Mouse (Mus musculus) left cerebral cortex, postnatal 10 days (tissue): ENCODE measurements at regions not wholly inside any gene's neighbourhood (a gene's known extent, or its start where the extent isn't known, plus 50 kb on each side); places are given as distances from the start of the nearest gene placed in this dataset.
A peak's percentile ranks its signal among the peaks of the same experiment; 100 is the strongest.
"Not testable (repeated sequence)": the region's sequence is repeated elsewhere in the genome, so short reads cannot be mapped to it uniquely, and the experiment has no call there.

Experiments
- DNase-seq, 2 experiments: peaks; one replicate each; pipeline ENCODE4 v3.0.0; 2021 to 2022; ENCODE audit warnings: low spot score in 2 of 2, mixed read lengths in 1 of 2; ENCODE audit errors: extremely low spot score in 1 of 2
- intact Hi-C: fragments of 180-260 bp; cut with DNase I; formaldehyde crosslinking; loops from one replicate; pipeline ENCODE4 v1.15.1; 2025

DNA sequence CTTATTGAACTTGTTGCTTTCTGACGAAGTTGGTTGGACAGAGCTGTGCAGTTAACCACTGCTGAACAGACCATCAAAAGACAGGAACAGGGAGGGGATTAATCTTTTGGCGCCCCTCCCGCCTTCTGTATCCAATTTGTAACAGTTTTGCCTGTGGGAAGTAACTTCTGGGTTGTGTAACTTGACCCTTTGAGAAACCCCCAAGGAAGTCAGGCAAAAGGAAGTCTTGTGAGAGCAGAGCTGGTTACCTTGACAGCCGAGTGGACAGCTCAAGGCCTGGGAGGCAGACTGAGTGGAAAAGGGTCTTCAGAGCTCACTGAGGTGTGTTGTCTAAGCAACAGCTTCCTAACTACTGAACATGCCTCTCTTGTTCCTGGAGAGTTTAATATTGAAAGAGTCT is 75.8 kb upstream of the Hao2 start:
- DNase-seq, result no peak
- intact Hi-C loops, result no loop called here

DNA sequence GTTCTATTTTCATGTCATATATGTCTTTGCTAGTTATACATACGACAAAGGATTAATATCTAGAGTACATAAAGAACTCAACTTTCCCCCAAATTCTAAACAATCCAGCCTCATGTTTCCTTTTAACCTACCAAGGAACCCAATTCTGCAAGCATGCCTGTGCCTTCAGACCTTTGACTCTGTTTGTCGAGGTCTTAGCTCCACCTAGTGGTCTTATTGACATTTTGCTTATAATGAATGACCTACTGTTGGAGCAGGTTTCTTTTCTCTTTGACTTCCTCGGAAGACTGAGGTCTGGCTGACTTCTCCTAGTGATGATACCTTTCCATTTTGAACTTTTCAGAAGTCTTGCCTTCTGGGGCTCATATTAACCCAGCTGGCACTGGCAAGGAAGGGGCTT is 82.7 kb upstream of the Hao2 start:
- no peak for DNase-seq
- intact Hi-C loops, result no loop called here

DNA sequence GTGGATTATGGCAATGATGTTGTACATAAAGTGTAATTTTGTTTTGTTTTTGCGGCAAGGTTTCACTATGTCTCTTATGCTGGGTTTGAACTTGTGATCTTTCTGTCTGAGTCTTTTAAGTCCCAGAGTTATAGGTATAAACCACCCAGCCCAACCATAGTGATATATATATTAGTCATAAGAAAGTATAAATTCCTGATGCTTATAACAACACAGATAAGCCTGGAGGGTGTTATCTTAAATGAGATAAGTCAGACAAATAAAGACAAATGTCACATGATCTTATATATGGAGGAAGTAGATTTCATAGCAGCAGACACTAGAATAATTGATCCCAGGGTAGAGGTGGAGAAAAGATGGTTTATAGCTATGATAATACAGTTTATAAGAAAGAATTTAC is 89.7 kb upstream of the Hao2 start:
- DNase-seq, result no peak
- intact Hi-C loops, result no loop called here

DNA sequence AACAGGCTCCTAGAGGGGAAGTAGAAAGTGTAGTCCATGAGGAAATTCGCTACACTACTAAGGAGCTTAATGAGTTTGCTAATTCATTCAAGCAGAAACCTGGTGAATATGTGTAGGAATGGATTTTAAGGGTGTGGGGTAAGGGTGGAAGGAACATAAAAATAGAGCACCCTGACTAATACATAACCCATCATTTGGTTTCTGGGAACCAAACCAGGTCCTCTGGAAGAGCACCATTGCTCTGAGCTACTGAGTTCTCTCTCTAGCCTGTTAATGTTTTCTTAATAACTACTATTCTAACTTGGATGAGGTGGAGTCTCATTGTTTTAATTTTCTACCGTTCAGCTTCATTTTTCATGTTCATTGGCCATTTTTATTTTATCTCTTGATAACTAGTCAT is 94.2 kb upstream of the Hao2 start:
- intact Hi-C loops, DNase-seq: not testable (repeated sequence)

DNA sequence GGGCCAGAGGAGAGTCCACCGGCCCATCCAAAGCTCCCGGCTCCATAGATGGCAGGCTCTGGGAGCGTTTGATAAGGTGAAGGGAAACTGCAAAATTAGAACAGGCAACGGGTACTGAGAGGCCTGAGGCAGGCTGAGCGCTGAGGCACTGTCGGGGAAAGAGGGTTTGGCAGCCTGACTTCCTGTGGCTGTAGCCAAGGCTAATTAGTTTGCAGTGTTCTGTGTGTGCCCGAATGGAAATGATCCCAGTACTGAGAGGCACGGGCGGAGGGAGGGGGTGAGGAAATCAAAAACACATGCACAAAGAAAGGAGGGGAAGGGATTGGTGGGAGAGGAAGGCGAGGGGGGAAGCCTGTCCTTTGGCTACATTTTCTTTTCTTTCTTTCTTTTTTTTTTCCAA is 97.8 kb upstream of the Hao2 start:
- intact Hi-C loops, result no loop called here
- DNase-seq, result peak; percentile 26 to 36

DNA sequence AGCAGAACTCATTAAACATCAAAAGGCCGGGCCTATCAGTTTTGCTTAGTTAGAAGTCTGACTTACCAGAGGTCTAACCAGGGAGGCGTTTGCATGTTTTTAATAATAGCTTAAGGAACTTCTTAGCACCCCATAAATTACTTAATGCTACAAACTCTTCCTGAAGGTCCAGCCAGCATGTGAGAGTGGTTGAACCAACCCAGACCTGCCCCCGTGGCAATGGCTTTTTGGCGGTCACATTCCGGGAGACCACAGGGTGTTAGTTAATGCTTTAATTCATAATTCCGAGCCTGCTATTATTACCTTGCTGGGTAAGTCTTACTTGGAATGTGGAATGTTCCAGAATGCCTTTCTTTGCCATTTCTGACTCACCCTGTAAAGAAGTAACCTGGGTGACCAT is 98.2 kb upstream of the Hao2 start:
- intact Hi-C loops, result no loop called here
- no peak for DNase-seq

DNA sequence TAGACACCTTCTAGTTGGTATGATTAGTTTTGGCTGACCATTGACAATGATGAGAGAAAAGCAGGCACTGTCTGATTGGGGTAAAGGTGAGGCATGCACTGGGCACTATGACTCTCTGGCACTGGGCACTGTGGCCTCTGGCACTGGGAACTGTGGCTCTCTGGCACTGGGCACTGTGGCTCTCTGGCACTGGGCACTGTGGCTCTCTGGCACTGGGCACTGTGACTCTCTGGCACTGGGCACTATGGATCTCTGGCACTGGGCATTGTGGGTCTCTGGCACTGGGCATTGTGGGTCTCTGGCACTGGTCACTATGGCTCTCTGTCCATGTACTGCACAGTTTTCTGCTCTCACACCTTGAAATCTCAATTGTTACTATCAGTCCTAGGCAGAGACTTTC is 101.0 kb upstream of the Hao2 start:
- no peak for DNase-seq
- intact Hi-C loops, result no loop called here

DNA sequence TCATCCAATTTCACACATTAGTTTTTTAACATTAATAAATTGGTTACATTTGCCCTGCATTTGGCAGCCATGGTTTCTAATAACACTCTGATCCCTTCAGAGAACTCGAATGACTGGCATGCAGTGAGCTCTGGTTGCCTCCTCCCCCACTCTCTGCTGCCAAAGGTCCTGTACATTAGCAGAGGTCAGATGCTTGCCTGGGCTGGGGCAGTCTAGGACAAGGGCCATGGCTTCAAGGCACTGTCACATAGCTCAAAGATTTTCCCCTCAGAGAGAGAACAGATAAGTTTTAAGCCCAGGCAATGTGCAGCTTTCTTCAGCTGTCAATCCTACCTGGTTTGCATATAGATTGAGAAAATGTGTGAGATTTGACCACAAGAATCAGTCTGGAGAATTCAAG is 110.2 kb upstream of the Wars2 start:
- no peak for DNase-seq
- intact Hi-C loops, result no loop called here

DNA sequence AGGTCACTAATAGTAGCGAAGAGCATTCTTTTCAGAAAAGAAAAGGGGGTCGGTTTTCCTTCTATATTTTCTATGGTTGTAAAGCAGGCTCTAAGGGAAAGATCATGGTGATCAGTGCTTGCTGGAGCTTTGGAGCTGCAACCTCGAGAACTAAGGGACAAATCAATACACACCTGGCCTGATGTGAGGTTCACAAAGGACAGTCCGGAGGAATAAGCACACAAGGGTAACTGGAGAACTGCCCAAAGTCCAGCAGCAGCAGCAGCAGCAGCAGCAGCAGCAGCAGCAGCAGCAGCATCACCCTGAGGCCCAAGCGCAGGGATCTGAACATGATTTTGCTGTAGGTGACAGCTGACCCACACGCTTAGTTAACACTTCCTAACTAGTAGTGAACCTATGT is 94.7 kb upstream of the Wars2 start:
- no peak for DNase-seq
- intact Hi-C loops, result no loop called here

DNA sequence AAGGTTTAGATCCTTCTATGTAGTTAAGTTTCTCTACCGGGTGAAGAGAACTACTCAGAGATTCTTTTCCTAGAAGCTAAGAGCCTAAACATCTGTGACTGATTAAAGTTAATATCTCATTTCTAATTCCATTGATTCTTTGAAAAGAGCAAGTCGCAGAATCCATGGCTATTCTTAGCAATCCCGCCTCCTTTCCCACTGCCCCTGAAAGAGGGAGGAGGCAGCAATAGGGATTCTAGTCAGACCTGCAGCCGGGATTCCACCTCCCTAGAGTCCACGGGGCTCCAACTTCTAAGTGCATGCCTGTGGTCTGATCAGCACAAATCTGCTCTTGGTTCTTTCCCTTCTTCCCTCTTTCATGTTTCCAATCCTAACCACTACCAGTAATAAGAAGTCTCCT is 93.7 kb upstream of the Wars2 start:
- intact Hi-C loops, result no loop called here
- no peak for DNase-seq

DNA sequence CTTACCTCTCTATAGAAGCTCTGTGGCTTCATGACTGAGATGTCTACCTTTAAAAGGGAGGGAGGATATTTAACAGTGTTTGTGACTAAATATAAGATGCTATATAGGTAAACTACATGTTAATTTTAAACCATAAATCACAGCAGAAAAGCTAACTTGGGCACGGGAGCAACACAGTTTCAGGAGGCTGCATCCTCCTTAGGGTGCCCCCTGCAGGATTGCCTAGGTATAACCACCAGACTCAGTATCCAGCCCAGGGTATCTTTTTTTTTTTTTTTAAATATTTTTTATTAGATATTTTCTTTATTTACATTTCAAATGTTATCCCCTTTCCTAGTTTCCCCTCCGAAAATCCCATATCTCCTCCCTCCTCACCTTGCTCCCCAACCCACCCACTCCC is 91.6 kb upstream of the Wars2 start:
- DNase-seq, result no peak
- intact Hi-C loops, result no loop called here

DNA sequence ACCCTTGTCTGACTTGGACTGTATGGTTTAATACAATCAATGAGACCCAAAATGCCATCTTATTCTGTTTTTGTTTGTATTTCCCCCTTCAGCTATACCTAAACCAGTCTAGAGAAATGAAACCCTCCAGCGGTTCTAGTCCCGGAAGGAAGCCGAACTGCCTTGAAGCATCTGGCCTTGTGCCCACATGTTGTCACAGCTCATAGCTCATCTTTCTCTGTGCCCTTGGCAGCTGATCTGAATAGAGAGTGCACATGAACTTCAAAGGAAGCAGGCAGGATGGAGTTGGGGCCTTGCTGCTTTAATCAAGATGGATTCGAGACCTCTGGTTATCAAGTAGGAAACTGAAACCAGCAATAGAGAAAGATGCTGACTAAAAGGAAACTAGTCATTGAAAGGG is 88.7 kb upstream of the Wars2 start:
- no peak for DNase-seq
- intact Hi-C loops, result no loop called here

DNA sequence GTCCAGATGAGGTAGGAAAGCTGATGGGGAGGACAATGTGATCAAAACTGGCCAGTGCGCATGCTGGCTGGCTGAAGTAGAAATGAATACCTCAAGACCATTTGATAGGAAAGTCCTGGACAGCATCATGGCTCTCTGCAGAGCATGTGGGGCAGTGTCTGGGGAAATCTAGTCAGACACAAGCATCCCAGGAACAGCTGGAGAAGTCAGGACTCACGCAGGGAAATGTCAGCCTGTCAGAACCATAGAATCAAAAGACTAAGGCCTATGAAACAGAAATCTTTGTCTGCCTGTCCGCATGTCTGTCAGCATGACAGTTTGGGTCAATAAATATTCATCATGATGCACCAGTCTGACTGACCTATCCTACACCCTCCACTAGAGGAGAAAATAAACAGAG is 73.7 kb upstream of the Wars2 start:
- DNase-seq, result no peak
- intact Hi-C loops, result no loop called here
